ENCODE assay signal across 20 mouse cellular contexts in genomic region chr14:121565930-121566329, GRCm38 (mm10).
DNase-seq lines count a peak whose midpoint lies in the region; ATAC-seq and TF ChIP-seq lines count a peak whose summit lies in the region.
"Had no signal": no experiment of that assay in that cellular context is flagged by ENCODE, and none has a peak within 500 bp of the region (broad histone marks: within the 10 kb centered on the region; RNA-seq: fewer than 3 reads in every experiment).

No protein-coding gene starts in this region.

- H3K27ac ChIP-seq in hindbrain, embryonic 11.5 days (ENCODE audit: low read depth, low read length) = peak overlapping the region; percentile 37; the same call in 1 of the 2 replicates
- no peak overlapping the region for H3K27ac ChIP-seq in hindbrain, postnatal 0 days
- peak overlapping the region; percentile 31; the same call in 1 of the 2 replicates for H3K27ac ChIP-seq in limb, embryonic 12.5 days
- H3K27ac ChIP-seq: stomach, embryonic 15.5 days had no signal

- H3K36me3 ChIP-seq in hindbrain, embryonic 11.5 days (ENCODE audit: control insufficient read depth, insufficient read depth, low read length) = no peaks in the 10 kb centered on the region
- peaks cover 1% of the 10 kb centered on the region for H3K36me3 ChIP-seq in hindbrain, postnatal 0 days (ENCODE audit: insufficient read depth, low read length)
- 0 out of 2 replicates have a peak, but pooled peaks cover 1% of the 10 kb centered on the region for H3K36me3 ChIP-seq in limb, embryonic 12.5 days

- WGBS in hindbrain, embryonic 11.5 days = 39% methylated on average over 6 of the region's 6 CpGs
- 41% methylated on average over 6 of the region's 6 CpGs for WGBS in hindbrain, postnatal 0 days
- 31% methylated on average over 6 of the region's 6 CpGs for WGBS in limb, embryonic 12.5 days

- intact Hi-C loops in heart, postnatal 36 days (cut with DNase I) = no loop called here

- no peak overlapping the region for H3K4me2 ChIP-seq in hindbrain, embryonic 11.5 days (replicated peaks; ENCODE audit: low read depth, low read length)
- no peak overlapping the region for H3K4me2 ChIP-seq in hindbrain, postnatal 0 days (ENCODE audit: low read depth, low read length)
- peak overlapping the region; percentile 31 for H3K4me2 ChIP-seq in limb, embryonic 12.5 days
- H3K4me2 ChIP-seq: liver, embryonic 11.5 days; stomach, embryonic 15.5 days had no signal

- H3K4me3 ChIP-seq in hindbrain, embryonic 11.5 days (ENCODE audit: low read depth, low read length) = no peak overlapping the region
- no peak overlapping the region for H3K4me3 ChIP-seq in hindbrain, postnatal 0 days (ENCODE audit: low read length)
- no peak overlapping the region for H3K4me3 ChIP-seq in limb, embryonic 12.5 days (replicated peaks)
- H3K4me3 ChIP-seq: left cerebral cortex, adult 2 months; stomach, embryonic 15.5 days had no signal

- H3K4me1 ChIP-seq in hindbrain, embryonic 11.5 days (replicated peaks; ENCODE audit: control insufficient read depth, insufficient read depth, low read length) = no peaks in the 10 kb centered on the region; the same call in 1 of the 2 replicates
- no peaks in the 10 kb centered on the region for H3K4me1 ChIP-seq in hindbrain, postnatal 0 days (ENCODE audit: insufficient read depth, low read length)
- H3K4me1 ChIP-seq in limb, embryonic 12.5 days (replicated peaks) = peaks cover 43% of the 10 kb centered on the region
- H3K4me1 ChIP-seq: stomach, embryonic 15.5 days had no signal

- 0 out of 2 replicates have a peak, but pooled peaks have one; percentile 0 for ATAC-seq in hindbrain, embryonic 11.5 days (ENCODE audit: low FRiP score)
- ATAC-seq in hindbrain, postnatal 0 days = no peak
- peak; percentile 66; the same call in 1 of the 2 replicates for ATAC-seq in limb, embryonic 12.5 days (ENCODE audit: insufficient number of reproducible peaks, insufficient read depth, low FRiP score, low TSS enrichment, low read depth)

- H3K27me3 ChIP-seq in hindbrain, embryonic 11.5 days (ENCODE audit: control insufficient read depth, insufficient read depth, low read length) = no peaks in the 10 kb centered on the region; the same call in 1 of the 2 replicates
- H3K27me3 ChIP-seq in hindbrain, postnatal 0 days (ENCODE audit: insufficient read depth, low read length) = no peaks in the 10 kb centered on the region
- H3K27me3 ChIP-seq in limb, embryonic 12.5 days = peaks cover 11% of the 10 kb centered on the region
- H3K27me3 ChIP-seq: stomach, embryonic 15.5 days had no signal

- DNase-seq in hindbrain, embryonic 11.5 days (ENCODE audit: low spot score) = peak; percentile 36
- DNase-seq in hindbrain, postnatal 0 days (ENCODE audit: low spot score) = no peak
- peak; percentile 47 for DNase-seq in Muller cell, postnatal 12 days (ENCODE audit: inconsistent ontology term)
- peak; percentile 35 for DNase-seq in embryo, embryonic 9.5 days (ENCODE audit: extremely low spot score)
- DNase-seq in adrenal gland, adult 18-20 months (ENCODE audit: low spot score in 2 of 2) = no peak
- DNase-seq in heart, postnatal 36 days = no peak
- no peak for DNase-seq in heart, postnatal 4 days
- DNase-seq: adrenal gland, postnatal 25 days; cerebellum, adult 9-10 months; gastrocnemius, postnatal 25 days; heart, postnatal 10 days; kidney, adult 18-20 months; kidney, postnatal 10 days; lung, adult 2 months; lung, postnatal 4 days; spleen, adult 18-20 months had no signal

- no peaks in the 10 kb centered on the region for H3K9me3 ChIP-seq in hindbrain, embryonic 11.5 days (ENCODE audit: control insufficient read depth, low read length)
- no peaks in the 10 kb centered on the region for H3K9me3 ChIP-seq in hindbrain, postnatal 0 days (ENCODE audit: low read length)
- no peaks in the 10 kb centered on the region for H3K9me3 ChIP-seq in limb, embryonic 12.5 days
- H3K9me3 ChIP-seq: stomach, embryonic 15.5 days had no signal

- TF ChIP-seq CTCF in hindbrain, postnatal 0 days (IDR thresholded peaks at IDR 0.05; ENCODE audit: low read depth) = no peak

- H3K9ac ChIP-seq in hindbrain, embryonic 11.5 days (ENCODE audit: low read depth, low read length) = no peak overlapping the region
- H3K9ac ChIP-seq in hindbrain, postnatal 0 days (replicated peaks; ENCODE audit: low read length) = no peak overlapping the region
- no peak overlapping the region for H3K9ac ChIP-seq in limb, embryonic 12.5 days (replicated peaks)
- H3K9ac ChIP-seq: stomach, embryonic 15.5 days had no signal

Comparison
In these comparisons a context has a peak if more than half of its experiments do, and no peak if none do; other contexts are left out.
1. DNase-seq: peak in hindbrain, embryonic 11.5 days (single experiment), Muller cell, postnatal 12 days (single experiment) and embryo, embryonic 9.5 days (single experiment); none in hindbrain, postnatal 0 days (single experiment), adrenal gland, adult 18-20 months (0 of 2), heart, postnatal 36 days (0 of 2) and heart, postnatal 4 days (single experiment).